Mouse (Mus musculus): ENCODE measurements at regions not wholly inside any gene's neighbourhood (a gene's known extent, or its start where the extent isn't known, plus 50 kb on each side); places are given as distances from the start of the nearest gene placed in this dataset.

GRCm38 (mm10) chr8:126654353-126654752 lies 60.6 kb upstream of the Irf2bp2 start:
- no peak for DNase-seq

DNA sequence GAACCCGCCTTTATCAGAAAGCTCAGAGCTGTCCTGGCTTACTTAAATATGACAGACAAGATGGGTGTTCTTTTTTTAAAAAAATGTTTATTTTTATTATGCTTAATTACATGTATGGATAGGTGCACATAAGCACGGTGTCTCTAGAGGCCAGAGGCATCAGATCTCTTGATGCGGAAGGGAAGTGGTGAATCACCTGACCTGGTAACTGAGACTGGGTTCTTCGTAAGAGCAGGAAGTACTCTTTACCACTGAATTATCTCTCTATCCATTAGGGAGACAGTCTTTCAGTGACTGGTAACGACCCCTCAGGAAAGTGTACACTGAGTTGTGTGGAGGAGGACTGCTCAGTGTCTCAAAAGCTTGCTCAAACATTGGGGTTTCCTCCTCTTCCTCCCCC lies 58.4 kb upstream of the Irf2bp2 start:
- no peak for DNase-seq

GRCm38 (mm10) chr8:126650945-126651344 lies 57.2 kb upstream of the Irf2bp2 start:
- peak; percentile 64 for DNase-seq

DNA sequence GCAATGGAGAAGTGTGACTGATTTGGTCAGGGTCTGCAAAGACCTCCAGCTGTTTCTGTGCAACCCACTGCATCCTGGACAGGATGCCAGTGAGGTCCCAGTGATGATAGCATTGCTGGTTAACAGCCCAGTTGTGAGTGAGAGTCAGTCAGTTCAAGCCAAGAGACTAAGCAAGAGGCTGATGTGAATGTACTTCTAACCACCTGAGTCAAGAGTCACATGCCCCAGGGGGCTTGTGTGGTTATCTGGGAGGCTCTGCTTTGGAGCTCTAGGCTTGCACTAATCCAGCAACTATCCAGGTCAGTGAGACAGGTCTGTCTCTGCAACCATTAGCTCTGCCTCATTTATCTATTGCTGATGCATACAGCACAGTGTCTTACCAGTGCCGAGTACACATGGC lies 55.5 kb upstream of the Irf2bp2 start:
- no peak for DNase-seq

- no peak for DNase-seq
Observed at GRCm38 (mm10) chr8:126647350-126647749, 53.6 kb upstream of the Irf2bp2 start.

DNA sequence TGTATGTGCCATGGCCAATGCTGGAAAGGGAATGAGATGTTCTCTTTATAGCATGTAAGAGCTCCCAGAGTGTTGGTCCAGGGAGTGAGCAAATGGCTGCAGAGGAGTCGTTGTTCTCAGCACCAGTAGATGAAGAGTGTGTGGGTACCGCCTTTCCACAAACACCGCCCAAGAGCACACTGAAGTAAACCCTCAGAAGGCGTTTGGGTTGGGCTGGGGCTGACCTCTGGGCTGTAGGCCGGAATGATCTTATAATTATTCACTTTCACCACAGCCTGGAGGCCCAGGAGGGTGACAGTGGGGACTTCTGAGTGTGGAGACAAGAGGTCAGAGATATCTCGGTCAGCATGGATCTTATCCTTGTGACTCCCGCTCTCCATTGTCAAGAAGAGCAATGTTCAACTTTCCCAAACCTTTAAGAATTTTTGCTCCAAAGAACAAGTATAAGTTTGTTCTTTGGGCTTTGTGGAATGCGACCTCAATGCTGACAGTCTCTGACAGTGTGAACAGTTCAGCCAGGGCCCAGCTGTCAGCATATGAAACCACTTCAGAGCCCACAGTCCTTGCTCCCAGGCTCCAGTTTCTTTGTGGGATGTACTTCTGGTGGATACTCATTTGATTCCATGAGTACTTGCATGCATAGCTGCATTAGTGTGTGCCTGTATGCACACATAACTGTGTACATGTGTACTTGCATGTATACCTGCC lies 53.0 kb upstream of the Irf2bp2 start:
- no peak for DNase-seq

GRCm38 (mm10) chr8:126644179-126644578 lies 50.4 kb upstream of the Irf2bp2 start:
- no peak for DNase-seq
